Mouse (Mus musculus): Measurements from ENCODE around the gene Pemt. TPM values are rescaled to one million over a fixed set of nuclear protein-coding genes. Genes with fewer than 3 reads are reported as not detected.

The Pemt gene
- polyA plus RNA-seq, 1 experiment from 2014 or later: 592 TPM

- no peak overlapping the region for H3K9ac ChIP-seq (replicated peaks)
- H3K4me3 ChIP-seq (ENCODE audit: low read depth, low read length): no peak overlapping the region
- no peaks in the 10 kb centered on the region for H3K36me3 ChIP-seq (replicated peaks; ENCODE audit: insufficient read depth, low read length)
- no peak for TF ChIP-seq CTCF (IDR thresholded peaks at IDR 0.05; ENCODE audit: low read depth)
- no peak for TF ChIP-seq EP300 (IDR thresholded peaks at IDR 0.05; ENCODE audit: low read depth)
- no peak for ATAC-seq
- 82% methylated on average over 6 of the region's 6 CpGs for WGBS (ENCODE audit: insufficient replicate concordance)
- H3K4me2 ChIP-seq (ENCODE audit: low read depth, low read length): no peak overlapping the region
- no peak for DNase-seq
- no peaks in the 10 kb centered on the region for H3K9me3 ChIP-seq (ENCODE audit: low read length)
- no peak overlapping the region for H3K27ac ChIP-seq (ENCODE audit: low read depth)
- H3K4me1 ChIP-seq (ENCODE audit: insufficient read depth): no peaks in the 10 kb centered on the region
- no peaks in the 10 kb centered on the region for H3K27me3 ChIP-seq (ENCODE audit: insufficient read depth, low read length)
Measured at GRCm38 (mm10) chr11:60004716-60005115, 41.6 kb downstream of the Pemt start.

- H3K4me2 ChIP-seq (ENCODE audit: low read depth, low read length): no peak overlapping the region
- H3K27ac ChIP-seq (ENCODE audit: low read depth): no peak overlapping the region
- 80% methylated on average over 7 of the region's 8 CpGs for WGBS (ENCODE audit: insufficient replicate concordance)
- H3K36me3 ChIP-seq (replicated peaks; ENCODE audit: insufficient read depth, low read length): no peaks in the 10 kb centered on the region
- no peak overlapping the region for H3K9ac ChIP-seq (replicated peaks)
- H3K4me3 ChIP-seq (ENCODE audit: low read depth, low read length): no peak overlapping the region
- TF ChIP-seq CTCF (IDR thresholded peaks at IDR 0.05; ENCODE audit: low read depth) (no peak), EP300 (IDR thresholded peaks at IDR 0.05; ENCODE audit: low read depth) (no peak)
- no peak for DNase-seq
- no peak for ATAC-seq
- no peaks in the 10 kb centered on the region for H3K9me3 ChIP-seq (ENCODE audit: low read length)
- no peaks in the 10 kb centered on the region for H3K27me3 ChIP-seq (ENCODE audit: insufficient read depth, low read length)
- no peaks in the 10 kb centered on the region for H3K4me1 ChIP-seq (ENCODE audit: insufficient read depth)
Measured at GRCm38 (mm10) chr11:60003811-60004210, 42.5 kb downstream of the Pemt start.

GRCm38 (mm10) chr11:60001231-60001980 is 44.9 kb downstream of the Pemt start:
- no peak overlapping the region for H3K9ac ChIP-seq (replicated peaks)
- no peaks in the 10 kb centered on the region for H3K27me3 ChIP-seq (ENCODE audit: insufficient read depth, low read length)
- no peak overlapping the region for H3K4me3 ChIP-seq (ENCODE audit: low read depth, low read length)
- H3K9me3 ChIP-seq (ENCODE audit: low read length): no peaks in the 10 kb centered on the region
- TF ChIP-seq EP300 (IDR thresholded peaks at IDR 0.05; ENCODE audit: low read depth): no peak
- TF ChIP-seq CTCF (IDR thresholded peaks at IDR 0.05; ENCODE audit: low read depth): no peak
- WGBS (ENCODE audit: insufficient replicate concordance): 69% methylated on average over 5 of the region's 5 CpGs
- DNase-seq (no peak), ATAC-seq (no peak)
- H3K36me3 ChIP-seq (replicated peaks; ENCODE audit: insufficient read depth, low read length): no peaks in the 10 kb centered on the region
- H3K27ac ChIP-seq (ENCODE audit: low read depth): no peak overlapping the region
- H3K4me2 ChIP-seq (ENCODE audit: low read depth, low read length): no peak overlapping the region
- peaks cover 8% of the 10 kb centered on the region for H3K4me1 ChIP-seq (ENCODE audit: insufficient read depth)

- H3K9ac ChIP-seq (replicated peaks): no peak overlapping the region
- peaks cover 22% of the 10 kb centered on the region for H3K4me1 ChIP-seq (ENCODE audit: insufficient read depth)
- TF ChIP-seq CTCF (IDR thresholded peaks at IDR 0.05; ENCODE audit: low read depth) (no peak), EP300 (IDR thresholded peaks at IDR 0.05; ENCODE audit: low read depth) (no peak)
- H3K36me3 ChIP-seq (replicated peaks; ENCODE audit: insufficient read depth, low read length): no peaks in the 10 kb centered on the region
- no peak overlapping the region for H3K4me2 ChIP-seq (ENCODE audit: low read depth, low read length)
- no peaks in the 10 kb centered on the region for H3K9me3 ChIP-seq (ENCODE audit: low read length)
- H3K4me3 ChIP-seq (ENCODE audit: low read depth, low read length): no peak overlapping the region
- no peak overlapping the region for H3K27ac ChIP-seq (ENCODE audit: low read depth)
- no peak for DNase-seq
- H3K27me3 ChIP-seq (ENCODE audit: insufficient read depth, low read length): no peaks in the 10 kb centered on the region
- no peak for ATAC-seq
- 40% methylated on average over 9 of the region's 9 CpGs for WGBS (ENCODE audit: insufficient replicate concordance)
Measured at GRCm38 (mm10) chr11:59994318-59994717, 52.0 kb downstream of the Pemt start.

DNA sequence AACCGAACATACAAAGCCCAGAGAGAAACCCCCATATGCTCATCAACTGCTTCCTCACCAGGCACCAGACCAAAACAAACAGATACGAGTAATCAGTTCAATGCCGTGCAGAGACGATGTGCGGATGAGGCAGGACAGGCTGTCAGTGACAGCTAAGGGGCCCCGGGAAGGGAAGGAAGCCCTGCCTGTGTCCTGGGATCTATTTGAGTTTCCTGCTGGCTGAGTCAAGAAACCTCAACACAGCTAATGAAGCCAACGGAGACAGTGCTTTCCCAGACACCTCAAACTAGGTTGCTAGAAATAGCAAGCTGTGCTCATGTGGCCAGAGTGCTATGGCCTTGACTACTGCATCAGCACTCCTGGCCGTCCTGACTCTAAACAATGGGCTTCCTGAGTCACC is 54.9 kb downstream of the Pemt start:
- DNase-seq (no peak), ATAC-seq (0 out of 2 replicates have a peak, but pooled peaks have one; percentile 25)
- Histone ChIP-seq H3K9ac (replicated peaks) (no peak overlapping the region), H3K27ac (ENCODE audit: low read depth) (no peak overlapping the region), H3K36me3 (replicated peaks; ENCODE audit: insufficient read depth, low read length) (no peaks in the 10 kb centered on the region), H3K4me1 (ENCODE audit: insufficient read depth) (peaks cover 14% of the 10 kb centered on the region; the same call in 1 of the 2 replicates), H3K27me3 (ENCODE audit: insufficient read depth, low read length) (no peaks in the 10 kb centered on the region), H3K9me3 (ENCODE audit: low read length) (no peaks in the 10 kb centered on the region), H3K4me3 (ENCODE audit: low read depth, low read length) (no peak overlapping the region), H3K4me2 (ENCODE audit: low read depth, low read length) (no peak overlapping the region)
- WGBS (ENCODE audit: insufficient replicate concordance): 35% methylated on average over 8 of the region's 8 CpGs
- no peak for TF ChIP-seq CTCF (IDR thresholded peaks at IDR 0.05; ENCODE audit: low read depth)
- no peak for TF ChIP-seq EP300 (IDR thresholded peaks at IDR 0.05; ENCODE audit: low read depth)

GRCm38 (mm10) chr11:59989406-59989805 is 56.9 kb downstream of the Pemt start:
- no peaks in the 10 kb centered on the region for H3K36me3 ChIP-seq (replicated peaks; ENCODE audit: insufficient read depth, low read length)
- TF ChIP-seq EP300 (IDR thresholded peaks at IDR 0.05; ENCODE audit: low read depth): no peak
- TF ChIP-seq CTCF (IDR thresholded peaks at IDR 0.05; ENCODE audit: low read depth): no peak
- H3K9me3 ChIP-seq (ENCODE audit: low read length): no peaks in the 10 kb centered on the region
- ATAC-seq (no peak), DNase-seq (no peak)
- H3K9ac ChIP-seq (replicated peaks): no peak overlapping the region
- H3K4me3 ChIP-seq (ENCODE audit: low read depth, low read length): no peak overlapping the region
- WGBS (ENCODE audit: insufficient replicate concordance): 82% methylated on average over 1 of the region's 1 CpGs
- peaks cover 11% of the 10 kb centered on the region; the same call in 1 of the 2 replicates for H3K4me1 ChIP-seq (ENCODE audit: insufficient read depth)
- H3K4me2 ChIP-seq (ENCODE audit: low read depth, low read length): no peak overlapping the region
- H3K27ac ChIP-seq (ENCODE audit: low read depth): no peak overlapping the region
- H3K27me3 ChIP-seq (ENCODE audit: insufficient read depth, low read length): no peaks in the 10 kb centered on the region

Data from liver, postnatal 0 days (tissue).